Comparison of ENCODE assay signal across 8 mouse cellular contexts in genomic region chr7:110157261-110157910, GRCm38 (mm10). TPM values are rescaled to one million over a fixed set of nuclear protein-coding genes. Genes with fewer than 3 reads are reported as not detected.
DNase-seq lines count a peak whose midpoint lies in the region; ATAC-seq and TF ChIP-seq lines count a peak whose summit lies in the region.

No protein-coding gene starts in this region.

- H3K9ac ChIP-seq in midbrain, embryonic 11.5 days (ENCODE audit: low read length), result no peak overlapping the region
- H3K9ac ChIP-seq in midbrain, postnatal 0 days (replicated peaks; ENCODE audit: low read length, poor library complexity, severe bottlenecking), result no peak overlapping the region
- 0 out of 2 replicates have a peak overlapping the region, but pooled peaks have one; percentile 16 for H3K9ac ChIP-seq in heart, postnatal 0 days (replicated peaks; ENCODE audit: low read depth, low read length)
- peak overlapping the region; percentile 19; the same call in 1 of the 2 replicates for H3K9ac ChIP-seq in liver, embryonic 13.5 days

- H3K27me3 ChIP-seq in midbrain, embryonic 11.5 days (ENCODE audit: control insufficient read depth, insufficient read depth, low read length), result no peaks in the 10 kb centered on the region
- H3K27me3 ChIP-seq in midbrain, postnatal 0 days (ENCODE audit: insufficient read depth, low read length), result no peaks in the 10 kb centered on the region
- no peaks in the 10 kb centered on the region for H3K27me3 ChIP-seq in heart, postnatal 0 days (ENCODE audit: control insufficient read depth, insufficient read depth, low read length)
- H3K27me3 ChIP-seq in liver, embryonic 13.5 days, result no peaks in the 10 kb centered on the region

- no peaks in the 10 kb centered on the region for H3K4me1 ChIP-seq in midbrain, embryonic 11.5 days (ENCODE audit: control insufficient read depth, insufficient read depth, low read length)
- H3K4me1 ChIP-seq in midbrain, postnatal 0 days (ENCODE audit: insufficient read depth, low read length), result no peaks in the 10 kb centered on the region
- peaks cover 12% of the 10 kb centered on the region; the same call in 1 of the 2 replicates for H3K4me1 ChIP-seq in heart, postnatal 0 days (ENCODE audit: control insufficient read depth, insufficient read depth)
- peaks cover 19% of the 10 kb centered on the region for H3K4me1 ChIP-seq in liver, embryonic 13.5 days (replicated peaks)

- 74% methylated on average over 7 of the region's 7 CpGs for WGBS in midbrain, embryonic 11.5 days
- 76% methylated on average over 7 of the region's 7 CpGs for WGBS in midbrain, postnatal 0 days
- WGBS in heart, postnatal 0 days, result 8% methylated on average over 7 of the region's 7 CpGs
- WGBS in liver, embryonic 13.5 days (ENCODE audit: insufficient replicate concordance), result 17% methylated on average over 7 of the region's 7 CpGs

- peak; percentile 72 for TF ChIP-seq EP300 in heart, postnatal 0 days (IDR thresholded peaks at IDR 0.05; ENCODE audit: low read depth)

- DNase-seq in midbrain, embryonic 11.5 days (ENCODE audit: low spot score, missing footprints), result peak; percentile 41
- DNase-seq in midbrain, postnatal 0 days (ENCODE audit: low spot score), result no peak
- DNase-seq in heart, postnatal 0 days (ENCODE audit: low spot score), result peak; percentile 57
- no peak for DNase-seq in liver, embryonic 13.5 days
- peak; percentile 20 for DNase-seq in thymus, postnatal 0 days (ENCODE audit: low spot score)
- no peak for DNase-seq in retina, postnatal 1 day
- no peak for DNase-seq in spleen, postnatal 14 days (ENCODE audit: low spot score in 2 of 2)

- no peaks in the 10 kb centered on the region for H3K9me3 ChIP-seq in midbrain, embryonic 11.5 days (ENCODE audit: control insufficient read depth, low read length)
- H3K9me3 ChIP-seq in midbrain, postnatal 0 days (ENCODE audit: low read length), result no peaks in the 10 kb centered on the region
- H3K9me3 ChIP-seq in heart, postnatal 0 days (replicated peaks; ENCODE audit: control insufficient read depth, low read length), result no peaks in the 10 kb centered on the region
- H3K9me3 ChIP-seq in liver, embryonic 13.5 days (replicated peaks), result no peaks in the 10 kb centered on the region

- no peak for ATAC-seq in midbrain, embryonic 11.5 days (ENCODE audit: low FRiP score)
- no peak for ATAC-seq in midbrain, postnatal 0 days (ENCODE audit: low FRiP score)
- peak; percentile 40 for ATAC-seq in heart, postnatal 0 days (ENCODE audit: insufficient read depth, low read depth)
- peak; percentile 47 for ATAC-seq in liver, embryonic 13.5 days (ENCODE audit: low read depth)
- no peak for ATAC-seq in inflammation-experienced regulatory T-cells, adult 6 months

- H3K4me2 ChIP-seq in midbrain, embryonic 11.5 days, result no peak overlapping the region
- H3K4me2 ChIP-seq in midbrain, postnatal 0 days (ENCODE audit: low read depth, low read length, poor library complexity, severe bottlenecking), result no peak overlapping the region
- H3K4me2 ChIP-seq in heart, postnatal 0 days (ENCODE audit: low read depth, low read length), result peak overlapping the region; percentile 17
- H3K4me2 ChIP-seq in liver, embryonic 13.5 days, result peak overlapping the region; percentile 19

- TF ChIP-seq CTCF in midbrain, postnatal 0 days (IDR thresholded peaks at IDR 0.05), result no peak
- TF ChIP-seq CTCF in heart, postnatal 0 days (IDR thresholded peaks at IDR 0.05; ENCODE audit: low read depth), result no peak

- H3K36me3 ChIP-seq in midbrain, embryonic 11.5 days (ENCODE audit: control insufficient read depth, insufficient read depth, low read length), result no peaks in the 10 kb centered on the region
- H3K36me3 ChIP-seq in midbrain, postnatal 0 days (ENCODE audit: insufficient read depth, low read length), result no peaks in the 10 kb centered on the region
- H3K36me3 ChIP-seq in heart, postnatal 0 days (replicated peaks; ENCODE audit: control insufficient read depth, insufficient read depth, low read length), result no peaks in the 10 kb centered on the region
- H3K36me3 ChIP-seq in liver, embryonic 13.5 days, result no peaks in the 10 kb centered on the region

- H3K27ac ChIP-seq in midbrain, embryonic 11.5 days (ENCODE audit: low read depth, low read length), result no peak overlapping the region
- H3K27ac ChIP-seq in midbrain, postnatal 0 days (ENCODE audit: low read depth, low read length), result no peak overlapping the region
- H3K27ac ChIP-seq in heart, postnatal 0 days (ENCODE audit: low read depth), result peak overlapping the region; percentile 89
- 0 out of 2 replicates have a peak overlapping the region, but pooled peaks have one; percentile 11 for H3K27ac ChIP-seq in liver, embryonic 13.5 days

- H3K4me3 ChIP-seq in midbrain, embryonic 11.5 days (ENCODE audit: low read depth, low read length), result no peak overlapping the region
- no peak overlapping the region for H3K4me3 ChIP-seq in midbrain, postnatal 0 days (ENCODE audit: low read depth, low read length)
- H3K4me3 ChIP-seq in heart, postnatal 0 days (ENCODE audit: low read depth, low read length), result no peak overlapping the region
- H3K4me3 ChIP-seq in liver, embryonic 13.5 days (replicated peaks), result no peak overlapping the region

RNA-seq across cellular contexts. Expression of gene Wee1, which starts 35.5 kb away (rescaled TPM):
- polyA plus RNA-seq in midbrain, embryonic 11.5 days (2014; fragmentation: Nextera tagmentation; extraction: Ambion mirVana), result 31.2 and 32.6 TPM in 2 replicates
- total RNA-seq in midbrain, postnatal 0 days (2014; rRNA removed), result 4.1 and 5.1 TPM in 2 replicates
- polyA plus RNA-seq in midbrain, postnatal 0 days (2015; fragmentation: Nextera tagmentation; extraction: Ambion mirVana), result 3.6 and 3.7 TPM in 2 replicates
- total RNA-seq in heart, postnatal 0 days (2014; rRNA removed; ENCODE audit: low replicate concordance), result 21.4 and 27.9 TPM in 2 replicates
- polyA plus RNA-seq in heart, postnatal 0 days (2015; fragmentation: Nextera tagmentation; extraction: Ambion mirVana), result 17.2 and 20.3 TPM in 2 replicates
- 10.2 and 12.2 TPM in 2 replicates for polyA plus RNA-seq in liver, embryonic 13.5 days (2015; fragmentation: Nextera tagmentation; extraction: Ambion mirVana)
- polyA plus RNA-seq in thymus, postnatal 0 days (2015; fragmentation: Nextera tagmentation; extraction: Ambion mirVana), result 15.9 and 17.0 TPM in 2 replicates
- polyA plus RNA-seq in inflammation-experienced regulatory T-cells, adult 6 months (2017; shearing (Covaris generic)), result 1 to 10 TPM; 1.5 to 4.5 (median 2.6) TPM

Comparison
In these comparisons a context has a peak if more than half of its experiments do, and no peak if none do; other contexts are left out.
1. DNase-seq: peak in midbrain, embryonic 11.5 days (single experiment), heart, postnatal 0 days (single experiment) and thymus, postnatal 0 days (single experiment); none in midbrain, postnatal 0 days (single experiment), liver, embryonic 13.5 days (single experiment), retina, postnatal 1 day (single experiment) and spleen, postnatal 14 days (0 of 2).
2. ATAC-seq: peak in heart, postnatal 0 days (single experiment) and liver, embryonic 13.5 days (single experiment); none in midbrain, embryonic 11.5 days (single experiment), midbrain, postnatal 0 days (single experiment) and inflammation-experienced regulatory T-cells, adult 6 months (single experiment).
3. H3K27ac ChIP-seq: peak in heart, postnatal 0 days (single experiment) and liver, embryonic 13.5 days (single experiment); none in midbrain, embryonic 11.5 days (single experiment) and midbrain, postnatal 0 days (single experiment).
4. H3K4me2 ChIP-seq: peak in heart, postnatal 0 days (single experiment) and liver, embryonic 13.5 days (single experiment); none in midbrain, embryonic 11.5 days (single experiment) and midbrain, postnatal 0 days (single experiment).
5. H3K9ac ChIP-seq: peak in heart, postnatal 0 days (single experiment) and liver, embryonic 13.5 days (single experiment); none in midbrain, embryonic 11.5 days (single experiment) and midbrain, postnatal 0 days (single experiment).